Mouse (Mus musculus): ENCODE measurements around the gene Pfkl. TPM values are rescaled to one million over a fixed set of nuclear protein-coding genes. Genes with fewer than 3 reads are reported as not detected.

Gene Pfkl
- 98.7 TPM for polyA plus RNA-seq (2017; shearing (Covaris generic))

GRCm38 (mm10) chr10:78009945-78010293, at the start of gene Pfkl:
Gene Pfkl (minus strand): TSS chr10:78010083.

GRCm38 (mm10) chr10:78043406-78043836, 33.5 kb upstream of the Pfkl start, which contains the start of gene Aire:
Gene Aire (minus strand): TSS chr10:78043610.

GRCm38 (mm10) chr10:78041647-78042046, 31.8 kb upstream of the Pfkl start, which contains the start of gene Dnmt3l:
Gene Dnmt3l (plus strand): TSS chr10:78041947.

DNA sequence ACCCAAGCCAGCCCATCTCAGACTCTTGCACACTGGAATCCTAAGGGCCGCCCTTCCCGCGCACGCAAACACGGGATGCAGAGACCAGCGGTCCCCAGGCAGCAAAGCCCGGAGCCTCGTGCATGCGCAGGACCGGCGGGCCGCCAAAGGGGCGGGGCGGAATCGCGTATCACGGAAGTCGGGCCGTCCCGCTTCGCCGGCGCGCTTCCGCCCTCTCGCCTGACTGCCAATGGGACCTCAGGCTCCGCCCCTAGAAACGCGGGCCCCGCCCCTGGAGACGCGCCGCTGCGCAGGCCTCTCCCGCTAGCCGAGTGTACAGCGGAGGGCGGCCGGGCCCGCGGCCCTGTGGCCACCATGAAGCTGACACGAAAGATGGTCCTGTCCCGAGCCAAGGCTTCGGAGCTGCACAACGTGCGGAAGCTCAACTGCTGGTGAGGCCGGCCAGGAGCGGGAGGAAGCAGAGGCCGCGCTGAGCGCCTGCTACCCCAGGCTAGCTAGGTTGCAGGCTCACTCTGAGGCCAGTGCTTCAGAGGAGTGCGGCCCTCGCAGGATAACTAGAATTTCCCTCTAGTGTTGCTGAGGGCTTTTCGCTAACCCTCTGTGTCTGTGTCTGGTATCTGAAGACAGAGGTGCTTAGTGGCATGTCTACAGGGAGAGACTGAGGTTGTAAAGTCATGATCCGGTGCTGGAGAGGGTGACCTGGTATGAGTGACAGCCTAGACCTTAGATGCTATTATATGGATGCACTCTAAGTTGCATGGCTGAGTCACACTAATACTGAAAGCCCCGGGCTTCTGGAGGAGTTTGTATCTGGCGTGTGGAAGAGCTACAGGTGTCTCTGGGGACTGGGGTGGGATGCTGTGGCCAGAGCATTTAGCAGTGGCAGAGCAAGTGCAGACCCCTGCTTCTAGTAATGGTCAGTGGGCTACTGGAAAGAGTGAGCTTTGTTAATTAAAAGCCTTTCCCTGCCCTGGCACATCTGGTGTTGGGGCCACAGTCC, 31.2 kb downstream of the Pfkl start, which contains the start of gene 1810043G02Rik:
1810043G02Rik (plus strand) TSS at position 174 of the 1,000 bp plus-strand sequence.

GRCm38 (mm10) chr10:77970481-77970880, 39.4 kb downstream of the Pfkl start, which contains the start of gene Trpm2:
Gene Trpm2 (minus strand): TSS chr10:77970563.

Other genes with a start within 250 kb of the Pfkl start
- gene Gm3238, start 238.8 kb downstream of the Pfkl start, polyA plus RNA-seq (2017; shearing (Covaris generic)) = not detected
- not detected for gene Gm7138, start 233.1 kb downstream of the Pfkl start, polyA plus RNA-seq (2017; shearing (Covaris generic))
- gene Gm3250, start 227.5 kb downstream of the Pfkl start, polyA plus RNA-seq (2017; shearing (Covaris generic)) = not detected
- gene Gm7137, start 221.9 kb downstream of the Pfkl start, polyA plus RNA-seq (2017; shearing (Covaris generic)) = not detected
- not detected for gene Gm9639, start 215.0 kb downstream of the Pfkl start, polyA plus RNA-seq (2017; shearing (Covaris generic))
- not detected for gene Gm19668, start 210.9 kb downstream of the Pfkl start, polyA plus RNA-seq (2017; shearing (Covaris generic))
- gene Gm9507, start 198.2 kb downstream of the Pfkl start, polyA plus RNA-seq (2017; shearing (Covaris generic)) = not detected
- gene Gm2696, start 195.4 kb downstream of the Pfkl start, polyA plus RNA-seq (2017; shearing (Covaris generic)) = not detected
- not detected for gene Krtap10-4, start 183.0 kb downstream of the Pfkl start, polyA plus RNA-seq (2017; shearing (Covaris generic))
- gene Krtap10-10, start 174.1 kb downstream of the Pfkl start, polyA plus RNA-seq (2017; shearing (Covaris generic)) = not detected
- gene Gm36176, start 163.3 kb downstream of the Pfkl start, polyA plus RNA-seq (2017; shearing (Covaris generic)) = not detected
- gene Gm10318, start 157.2 kb downstream of the Pfkl start, polyA plus RNA-seq (2017; shearing (Covaris generic)) = not detected
- not detected for gene Gm3285, start 148.1 kb downstream of the Pfkl start, polyA plus RNA-seq (2017; shearing (Covaris generic))
- not detected for gene Lrrc3, start 107.5 kb downstream of the Pfkl start, polyA plus RNA-seq (2017; shearing (Covaris generic))
- 0.53 TPM for gene Trpm2, start 39.5 kb downstream of the Pfkl start, polyA plus RNA-seq (2017; shearing (Covaris generic))
- gene 1810043G02Rik, start 31.6 kb downstream of the Pfkl start, polyA plus RNA-seq (2017; shearing (Covaris generic)) = 11.0 TPM
- gene Dnmt3l, start 31.9 kb upstream of the Pfkl start, polyA plus RNA-seq (2017; shearing (Covaris generic)) = not detected
- gene Aire, start 33.5 kb upstream of the Pfkl start, polyA plus RNA-seq (2017; shearing (Covaris generic)) = 0.27 TPM
- gene Icosl, start 59.2 kb upstream of the Pfkl start, polyA plus RNA-seq (2017; shearing (Covaris generic)) = 10.6 TPM
- gene D10Jhu81e, start 159.7 kb upstream of the Pfkl start, polyA plus RNA-seq (2017; shearing (Covaris generic)) = 88.9 TPM
- gene Pwp2, start 175.1 kb upstream of the Pfkl start, polyA plus RNA-seq (2017; shearing (Covaris generic)) = 35.2 TPM
- gene Trappc10, start 234.6 kb upstream of the Pfkl start, polyA plus RNA-seq (2017; shearing (Covaris generic)) = 4.2 TPM